ENCODE assay signal across 16 mouse cellular contexts in the genomic region with DNA sequence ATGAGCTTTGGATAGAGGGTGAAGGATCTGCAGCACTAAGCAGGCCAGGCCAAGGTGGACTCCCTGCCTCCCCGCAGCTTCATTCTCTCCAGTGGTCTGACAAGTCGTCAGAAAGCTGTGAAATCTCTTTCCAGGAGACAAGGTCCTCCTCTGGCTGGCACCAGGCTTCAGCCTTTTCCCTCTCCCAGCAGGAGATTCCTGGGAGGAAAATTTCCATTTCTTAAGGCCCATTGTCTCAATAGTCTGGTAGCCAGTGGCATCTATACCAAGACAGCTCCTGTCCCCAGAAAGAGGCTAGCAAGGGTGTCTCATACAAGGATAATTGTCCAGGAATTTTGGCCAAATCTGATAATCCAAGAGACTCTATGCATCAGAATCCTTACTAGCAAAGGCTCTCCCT.
"Had no signal": no experiment of that assay in that cellular context is flagged by ENCODE, and none has a peak within 500 bp of the region (broad histone marks: within the 10 kb centered on the region; RNA-seq: fewer than 3 reads in every experiment).

No protein-coding gene starts in this region.

- DNase-seq: heart, postnatal 10 days; heart, postnatal 14 days; heart, postnatal 36 days; heart, postnatal 4 days; kidney, adult 11 months; kidney, adult 18-20 months; kidney, adult 2 months; kidney, adult 8-10 months; kidney, adult 9 months; kidney, postnatal 10 days; kidney, postnatal 14 days; kidney, postnatal 25 days; kidney, postnatal 36 days; kidney, postnatal 4 days; layer of hippocampus, adult 9-11 months; layer of hippocampus, postnatal 36 days had no signal
